Mouse (Mus musculus): ENCODE measurements around the gene Sod1.

GRCm38 (mm10) chr16:90199174-90199573 lies 21.4 kb upstream of the Sod1 start:
- no peak for TF ChIP-seq CTCF (IDR thresholded peaks at IDR 0.05; ENCODE audit: low read depth, low read length)
- TF ChIP-seq POLR2A (IDR thresholded peaks at IDR 0.05; ENCODE audit: extremely low read depth, insufficient read depth, low read length) = no peak

All from liver, adult 2 months (tissue).